Mouse (Mus musculus) kidney, adult 9 months (tissue): Measurements from ENCODE around the gene Olfr1239.

Source experiments
- DNase-seq: peaks from one replicate; pipeline ENCODE4 v3.0.0; 2022

The Olfr1239 gene

DNA sequence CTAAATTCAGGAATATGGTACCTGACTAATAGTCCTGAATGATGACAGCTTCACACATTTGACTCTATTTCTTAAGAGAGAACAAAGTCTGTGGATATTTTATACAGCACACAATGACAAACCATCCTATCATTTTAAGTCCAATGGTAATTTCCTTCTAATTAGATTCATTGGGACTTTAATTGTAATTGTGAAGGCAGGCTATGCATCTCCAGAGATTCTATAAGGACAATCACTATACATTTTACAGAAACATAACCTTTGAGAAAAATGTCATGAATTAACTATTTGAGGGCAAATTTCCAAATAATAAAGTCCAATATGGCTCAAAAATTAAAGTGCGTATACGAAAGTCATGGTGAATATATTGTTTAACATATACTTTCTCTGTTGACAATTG, at the start of gene Olfr1239:
Olfr1239 (minus strand) TSS at position 101 of the 400 bp plus-strand sequence.
- DNase-seq = no peak

- DNase-seq = no peak
Measured at GRCm38 (mm10) chr2:89442900-89443299, 22.7 kb upstream of the Olfr1239 start, which contains the start of gene Olfr1240. Gene Olfr1240, minus strand, starts transcription at chr2:89443000.

- DNase-seq = no peak
Measured at GRCm38 (mm10) chr2:89414557-89414956, 5.7 kb downstream of the Olfr1239 start.

GRCm38 (mm10) chr2:89409576-89409975, 10.6 kb downstream of the Olfr1239 start, which contains the start of gene Olfr1238:
Gene Olfr1238, minus strand, starts transcription at chr2:89409676.
- DNase-seq = no peak

DNA sequence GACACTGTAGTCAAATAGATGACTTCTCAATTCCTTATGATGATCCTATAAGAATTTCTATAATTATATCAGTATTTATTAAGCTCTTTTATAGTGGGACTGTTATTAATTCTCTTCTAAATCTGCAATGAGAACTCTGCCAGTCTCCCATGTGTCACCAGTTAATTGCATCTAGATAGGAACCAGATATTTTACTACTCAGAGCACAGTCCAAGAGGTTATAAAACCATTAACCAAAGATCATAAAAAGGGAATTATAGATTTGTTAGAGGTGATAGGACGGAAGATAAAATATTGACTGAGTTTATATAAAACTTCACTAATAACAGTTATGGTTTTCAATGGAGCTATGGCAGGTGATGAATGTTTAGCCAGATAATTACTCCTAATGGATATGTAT, 19.3 kb downstream of the Olfr1239 start:
- DNase-seq = no peak
